ENCODE assay signal across 11 mouse cellular contexts in the genomic region with DNA sequence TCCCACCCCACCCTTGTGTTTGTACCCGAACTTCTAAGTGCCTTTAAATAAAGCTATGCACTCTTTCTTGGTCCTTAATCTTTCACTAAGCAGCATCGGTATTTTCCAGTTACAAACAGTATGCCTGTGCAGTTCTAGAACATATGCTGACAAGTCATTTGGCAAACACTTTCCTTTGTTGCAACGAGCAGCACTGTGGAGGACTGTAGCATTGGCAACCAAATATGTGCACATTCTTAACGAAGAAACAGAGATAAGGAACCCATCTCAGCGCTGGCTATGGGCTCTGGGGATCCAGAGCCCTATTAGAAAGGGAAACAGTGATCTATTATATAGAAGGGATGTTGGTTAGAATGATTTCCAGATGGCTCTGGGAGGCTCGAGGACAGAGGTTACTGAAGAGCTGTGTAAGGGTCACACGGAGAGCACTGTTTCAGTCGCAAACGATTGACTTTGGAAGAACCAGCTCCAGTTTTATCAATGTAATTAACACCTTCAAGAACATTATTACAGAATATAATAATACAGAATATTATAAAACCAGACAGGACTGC.
A peak's percentile ranks its signal among the peaks of the same experiment; 100 is the strongest.
DNase-seq lines count a peak whose midpoint lies in the region; ATAC-seq lines count a peak whose summit lies in the region.
"Had no signal": no experiment of that assay in that cellular context is flagged by ENCODE, and none has a peak within 500 bp of the region (broad histone marks: within the 10 kb centered on the region; RNA-seq: fewer than 3 reads in every experiment).

No protein-coding gene starts in this region.

- H3K27ac ChIP-seq in heart, embryonic 10.5 days = peak overlapping the region; percentile 79; the same call in 1 of the 2 replicates
- peak overlapping the region; percentile 67 for H3K27ac ChIP-seq in lung, embryonic 16.5 days (ENCODE audit: low read length)

- no peaks in the 10 kb centered on the region for H3K9me3 ChIP-seq in heart, embryonic 10.5 days
- no peaks in the 10 kb centered on the region for H3K9me3 ChIP-seq in lung, embryonic 16.5 days (ENCODE audit: control insufficient read depth, low read length)

- H3K4me1 ChIP-seq in heart, embryonic 10.5 days = peaks cover 32% of the 10 kb centered on the region
- peaks cover 9% of the 10 kb centered on the region; the same call in 1 of the 2 replicates for H3K4me1 ChIP-seq in lung, embryonic 16.5 days (replicated peaks; ENCODE audit: control insufficient read depth, insufficient read depth, low read length)

- no peak overlapping the region for H3K4me3 ChIP-seq in heart, embryonic 10.5 days
- H3K4me3 ChIP-seq in lung, embryonic 16.5 days (ENCODE audit: low read length) = no peak overlapping the region

- H3K27me3 ChIP-seq in heart, embryonic 10.5 days (ENCODE audit: insufficient read depth, poor library complexity, severe bottlenecking) = no peaks in the 10 kb centered on the region
- H3K27me3 ChIP-seq in lung, embryonic 16.5 days (ENCODE audit: control insufficient read depth, insufficient read depth, low read depth, low read length) = no peaks in the 10 kb centered on the region

- peak; percentile 57 for DNase-seq in layer of hippocampus, adult 11-12 months (ENCODE audit: low spot score)
- no peak for DNase-seq in layer of hippocampus, postnatal 25 days (ENCODE audit: extremely low spot score in 1 of 2, low spot score in 1 of 2)
- peak; percentile 28 for DNase-seq in brain, embryonic 18.5 days (ENCODE audit: low read depth, low spot score)
- DNase-seq in heart, embryonic 10.5 days (ENCODE audit: low spot score) = no peak
- DNase-seq in cerebellum, adult 11 months = no peak
- DNase-seq in cerebellum, adult 9-10 months = no peak
- DNase-seq: kidney, postnatal 10 days; thymus, postnatal 36 days had no signal

- peak; percentile 88 for ATAC-seq in lung, embryonic 16.5 days (ENCODE audit: low read depth)
- no peak for ATAC-seq in cerebellum, adult (ENCODE audit: insufficient number of reproducible peaks, low FRiP score, low TSS enrichment)

- H3K9ac ChIP-seq in lung, embryonic 16.5 days (ENCODE audit: low read length) = no peak overlapping the region

- WGBS in heart, embryonic 10.5 days = 33% methylated on average over 9 of the region's 9 CpGs
- WGBS in lung, embryonic 16.5 days = 23% methylated on average over 9 of the region's 9 CpGs

- no peaks in the 10 kb centered on the region for H3K36me3 ChIP-seq in heart, embryonic 10.5 days
- no peaks in the 10 kb centered on the region for H3K36me3 ChIP-seq in lung, embryonic 16.5 days (ENCODE audit: control insufficient read depth, insufficient read depth, low read length)
- H3K36me3 ChIP-seq: G1E had no signal

- H3K4me2 ChIP-seq in lung, embryonic 16.5 days (ENCODE audit: low read depth, low read length) = no peak overlapping the region

Comparison
In these comparisons a context has a peak if more than half of its experiments do, and no peak if none do; other contexts are left out.
1. DNase-seq: peak in layer of hippocampus, adult 11-12 months (single experiment) and brain, embryonic 18.5 days (single experiment); none in layer of hippocampus, postnatal 25 days (0 of 2), heart, embryonic 10.5 days (single experiment), cerebellum, adult 11 months (single experiment) and cerebellum, adult 9-10 months (single experiment).